Mouse (Mus musculus): Measurements from ENCODE around the gene Snrpa1. TPM values are rescaled to one million over a fixed set of nuclear protein-coding genes. Genes with fewer than 3 reads are reported as not detected.
A peak's percentile ranks its signal among the peaks of the same experiment; 100 is the strongest.

Snrpa1 gene
- total and polyA plus RNA-seq, 3 experiments = 188 to 318 (median 260) TPM

DNA sequence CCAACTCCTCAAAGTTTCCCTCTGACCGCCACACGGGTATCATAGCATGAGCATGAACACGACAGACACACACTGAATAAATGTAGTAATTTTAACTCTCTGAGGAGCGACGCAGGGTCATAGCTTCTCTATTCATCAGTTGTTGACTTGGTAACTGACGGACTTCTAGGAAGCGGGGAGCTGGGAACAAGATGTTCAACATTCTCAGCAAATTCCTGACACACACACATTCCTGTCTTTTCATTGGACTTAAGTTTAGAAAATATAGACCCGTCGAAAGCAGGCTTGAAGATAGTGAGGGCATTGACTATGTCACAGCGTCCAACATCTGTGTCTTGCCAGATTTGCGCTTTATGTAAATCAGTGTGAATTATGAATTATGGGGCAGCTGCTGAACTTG is 48.4 kb downstream of the Snrpa1 start:
- Histone ChIP-seq H3K79me2 (ENCODE audit: control insufficient read depth, insufficient read depth, low read length, poor library complexity) (peaks cover 12% of the 10 kb centered on the region), H3K36me3 (ENCODE audit: control insufficient read depth in 1 of 2, insufficient read depth in 2 of 2, low read length in 2 of 2) (peaks cover 0 to 9% of the 10 kb centered on the region in 2 experiments; a peak in 2 of 4 replicates), H3K9me3 (replicated peaks; ENCODE audit: insufficient read depth, low read length) (no peaks in the 10 kb centered on the region), H3K4me1 (ENCODE audit: control insufficient read depth in 1 of 2, insufficient read depth in 2 of 2, low read length in 2 of 2) (peaks cover 2 to 14% of the 10 kb centered on the region in 2 experiments), H3K27me3 (ENCODE audit: control insufficient read depth in 1 of 2, insufficient read depth in 2 of 2, low read length in 2 of 2) (no peaks in the 10 kb centered on the region), H3K27ac (ENCODE audit: control insufficient read depth, low read depth, low read length) (no peak overlapping the region), H3K9ac (ENCODE audit: control insufficient read depth, low read depth, low read length, poor library complexity, severe bottlenecking) (no peak overlapping the region), H3K4me3 (ENCODE audit: control insufficient read depth in 1 of 2, insufficient read depth in 1 of 2, low read depth in 2 of 2, low read length in 2 of 2) (no peak overlapping the region)
- TF ChIP-seq KAT2A (conservative IDR thresholded peaks at IDR 0.05; ENCODE audit: low read depth, low read length) (no peak), MAFK (IDR thresholded peaks at IDR 0.05; ENCODE audit: borderline replicate concordance, low read depth, low read length) (no peak), RAD21 (IDR thresholded peaks at IDR 0.05; ENCODE audit: low read depth, low read length) (no peak), ZNF384 (IDR thresholded peaks at IDR 0.05; ENCODE audit: low read depth, low read length) (no peak), MYC (IDR thresholded peaks at IDR 0.05; ENCODE audit: low read depth, low read length) (no peak), CTCF (IDR thresholded peaks at IDR 0.05 in 2 of 3, conservative IDR thresholded peaks at IDR 0.05 in 1 of 3; ENCODE audit: control insufficient read depth in 1 of 3, insufficient read depth in 1 of 3, low read depth in 2 of 3, low read length in 3 of 3, poor library complexity in 1 of 3, severe bottlenecking in 1 of 3) (no peak), MEF2A (IDR thresholded peaks at IDR 0.05; ENCODE audit: extremely low read depth, insufficient replicate concordance, low read depth, low read length, poor library complexity, severe bottlenecking) (no peak), HCFC1 (IDR thresholded peaks at IDR 0.05; ENCODE audit: low read depth, low read length) (no peak), ZMIZ1 (IDR thresholded peaks at IDR 0.05; ENCODE audit: low read depth, low read length) (no peak), ELF1 (IDR thresholded peaks at IDR 0.05; ENCODE audit: low read depth, low read length) (no peak), E2F4 (IDR thresholded peaks at IDR 0.05; ENCODE audit: borderline replicate concordance, low read depth, low read length) (no peak)
- DNase-seq (ENCODE audit: low read depth, low spot score) = no peak

DNA sequence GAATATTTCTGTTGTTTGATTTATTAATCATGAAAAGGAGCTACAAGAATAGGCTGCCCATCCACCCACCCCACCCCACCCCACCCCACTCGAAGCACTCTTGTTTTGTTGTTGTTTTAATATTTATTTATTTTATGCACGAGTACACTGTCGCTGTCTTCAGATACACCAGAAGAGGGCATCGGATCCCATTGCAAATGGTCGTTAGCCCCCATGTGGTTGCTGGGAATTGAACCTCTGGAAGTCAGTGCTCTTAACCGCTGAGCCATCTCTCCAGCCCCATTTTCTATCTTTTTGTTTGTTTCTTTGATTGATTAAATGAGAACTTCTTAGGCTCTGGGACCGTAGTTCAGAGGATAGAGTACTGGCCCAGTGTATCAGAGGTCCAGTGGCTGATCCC is 49.1 kb downstream of the Snrpa1 start:
- peaks cover 0 to 9% of the 10 kb centered on the region in 2 experiments; a peak in 2 of 4 replicates for H3K36me3 ChIP-seq (ENCODE audit: control insufficient read depth in 1 of 2, insufficient read depth in 2 of 2, low read length in 2 of 2)
- peaks cover 2 to 14% of the 10 kb centered on the region in 2 experiments for H3K4me1 ChIP-seq (ENCODE audit: control insufficient read depth in 1 of 2, insufficient read depth in 2 of 2, low read length in 2 of 2)
- peaks cover 16% of the 10 kb centered on the region for H3K79me2 ChIP-seq (ENCODE audit: control insufficient read depth, insufficient read depth, low read length, poor library complexity)
- H3K27me3 ChIP-seq (ENCODE audit: control insufficient read depth in 1 of 2, insufficient read depth in 2 of 2, low read length in 2 of 2) = no peaks in the 10 kb centered on the region
- H3K4me3 ChIP-seq (ENCODE audit: control insufficient read depth in 1 of 2, insufficient read depth in 1 of 2, low read depth in 2 of 2, low read length in 2 of 2) = peak overlapping the region; percentile 82 to 84
- peak overlapping the region; percentile 88 for H3K9ac ChIP-seq (ENCODE audit: control insufficient read depth, low read depth, low read length, poor library complexity, severe bottlenecking)
- no peaks in the 10 kb centered on the region for H3K9me3 ChIP-seq (replicated peaks; ENCODE audit: insufficient read depth, low read length)
- peak overlapping the region; percentile 44 for H3K27ac ChIP-seq (ENCODE audit: control insufficient read depth, low read depth, low read length)
- DNase-seq (ENCODE audit: low read depth, low spot score) = peak; percentile 78
- no peak for TF ChIP-seq CHD2 (IDR thresholded peaks at IDR 0.05; ENCODE audit: low read length)
- no peak for TF ChIP-seq MYB (IDR thresholded peaks at IDR 0.05; ENCODE audit: low read depth, low read length)
- no peak for TF ChIP-seq ZKSCAN1 (IDR thresholded peaks at IDR 0.05; ENCODE audit: low read depth, low read length)
- TF ChIP-seq ZNF384 (IDR thresholded peaks at IDR 0.05; ENCODE audit: low read depth, low read length) = no peak
- no peak for TF ChIP-seq UBTF (IDR thresholded peaks at IDR 0.05; ENCODE audit: borderline replicate concordance, insufficient read depth, low read depth, low read length)
- TF ChIP-seq ZMIZ1 (IDR thresholded peaks at IDR 0.05; ENCODE audit: low read depth, low read length) = no peak
- TF ChIP-seq CTCF (IDR thresholded peaks at IDR 0.05 in 2 of 3, conservative IDR thresholded peaks at IDR 0.05 in 1 of 3; ENCODE audit: control insufficient read depth in 1 of 3, insufficient read depth in 1 of 3, low read depth in 2 of 3, low read length in 3 of 3, poor library complexity in 1 of 3, severe bottlenecking in 1 of 3) = peak; percentile 26 to 64 (median 27); a peak in 5 of 6 replicates
- TF ChIP-seq MAFK (IDR thresholded peaks at IDR 0.05; ENCODE audit: borderline replicate concordance, low read depth, low read length) = no peak
- TF ChIP-seq POLR2AphosphoS5 (IDR thresholded peaks at IDR 0.05; ENCODE audit: borderline replicate concordance, low read depth, low read length) = no peak
- TF ChIP-seq MAZ (IDR thresholded peaks at IDR 0.05; ENCODE audit: low read depth, low read length) = no peak
- no peak for TF ChIP-seq KAT2A (conservative IDR thresholded peaks at IDR 0.05; ENCODE audit: low read depth, low read length)
- peak; percentile 54 for TF ChIP-seq ZC3H11A (IDR thresholded peaks at IDR 0.05; ENCODE audit: low read depth, low read length)
- TF ChIP-seq ETS1 (IDR thresholded peaks at IDR 0.05; ENCODE audit: low read depth, low read length) = no peak
- TF ChIP-seq MEF2A (IDR thresholded peaks at IDR 0.05; ENCODE audit: extremely low read depth, insufficient replicate concordance, low read depth, low read length, poor library complexity, severe bottlenecking) = no peak
- TF ChIP-seq POLR2A (IDR thresholded peaks at IDR 0.05; ENCODE audit: control insufficient read depth in 1 of 2, insufficient read depth in 1 of 2, low read depth in 1 of 2, low read length in 2 of 2, poor library complexity in 1 of 2) = no peak
- no peak for TF ChIP-seq CHD1 (IDR thresholded peaks at IDR 0.05; ENCODE audit: low read depth, low read length)
- no peak for TF ChIP-seq NELFE (IDR thresholded peaks at IDR 0.05; ENCODE audit: low read depth, low read length)
- no peak for TF ChIP-seq TCF12 (IDR thresholded peaks at IDR 0.05; ENCODE audit: low read depth, low read length)
- TF ChIP-seq JUND (IDR thresholded peaks at IDR 0.05; ENCODE audit: low read depth, low read length) = no peak
- no peak for TF ChIP-seq USF1 (IDR thresholded peaks at IDR 0.05; ENCODE audit: low read depth, low read length)
- no peak for TF ChIP-seq TBP (IDR thresholded peaks at IDR 0.05; ENCODE audit: low read depth, low read length)
- no peak for TF ChIP-seq POLR2AphosphoS2 (IDR thresholded peaks at IDR 0.05; ENCODE audit: low read length)
- TF ChIP-seq MAX (IDR thresholded peaks at IDR 0.05; ENCODE audit: low read length) = no peak
- no peak for TF ChIP-seq USF2 (IDR thresholded peaks at IDR 0.05; ENCODE audit: borderline replicate concordance in 1 of 2, insufficient read depth in 1 of 2, low read depth in 1 of 2, low read length in 2 of 2)
- TF ChIP-seq MXI1 (IDR thresholded peaks at IDR 0.05; ENCODE audit: low read depth, low read length) = peak; percentile 42; the same call in 1 of the 2 replicates
